Mouse (Mus musculus) myocyte (in vitro differentiated cells): ENCODE results near the gene Neurog1. TPM values are rescaled to one million over a fixed set of nuclear protein-coding genes. Genes with fewer than 3 reads are reported as not detected.
A peak's percentile ranks its signal among the peaks of the same experiment; 100 is the strongest.

Experiments
- H3K27me3 ChIP-seq: one replicate; pipeline ENCODE4 v1.6.1; 2011; ENCODE audit not compliant: control insufficient read depth, insufficient read depth, insufficient read length
- H3K36me3 ChIP-seq: one replicate; pipeline ENCODE4 v1.6.1; 2011; ENCODE audit not compliant: control insufficient read depth, insufficient read depth
- H3K4me2 ChIP-seq: one replicate; pipeline ENCODE4 v1.6.1; 2011; ENCODE audit warnings: low read depth, control low read depth
- H3K4me3 ChIP-seq: one replicate; pipeline ENCODE4 v1.5.1; 2011; ENCODE audit warnings: mild to moderate bottlenecking, control low read depth, moderate library complexity
- H3K79me2 ChIP-seq: one replicate; pipeline ENCODE4 v1.6.1; 2011; ENCODE audit not compliant: control insufficient read depth, insufficient read depth
- H3ac ChIP-seq: one replicate; pipeline ENCODE4 v1.6.1; 2011; ENCODE audit not compliant: control insufficient read depth, insufficient read length
- CEBPB ChIP-seq: IDR thresholded peaks from 2 replicates; pipeline ENCODE4 v1.6.1; 2011; ENCODE audit warnings: mild to moderate bottlenecking, moderate library complexity; ENCODE audit not compliant: poor library complexity, insufficient read depth, severe bottlenecking
- E2F4 ChIP-seq: IDR thresholded peaks from one replicate; pipeline ENCODE4 v1.6.1; 2011; ENCODE audit warnings: mild to moderate bottlenecking, control low read depth, moderate library complexity; ENCODE audit not compliant: insufficient read depth
- MAX ChIP-seq: IDR thresholded peaks from one replicate; pipeline ENCODE4 v1.6.1; 2011; ENCODE audit warnings: low read depth, mild to moderate bottlenecking, control low read depth
- MYOD1 ChIP-seq, 3 experiments: IDR thresholded peaks; one replicate each; pipeline ENCODE4 v1.6.1; 2011; ENCODE audit warnings: control low read depth in 2 of 3, low read depth in 2 of 3, mild to moderate bottlenecking in 2 of 3, moderate library complexity in 1 of 3; ENCODE audit not compliant: insufficient read length in 2 of 3, control insufficient read depth in 1 of 3
- MYOG ChIP-seq, 3 experiments: IDR thresholded peaks; one replicate each; pipeline ENCODE4 v1.6.1; 2011; ENCODE audit warnings: control low read depth in 2 of 3, low read depth in 2 of 3, mild to moderate bottlenecking in 2 of 3; ENCODE audit not compliant: insufficient read length in 2 of 3, control insufficient read depth in 1 of 3, insufficient read depth in 1 of 3
- POLR2A ChIP-seq: IDR thresholded peaks from one replicate; pipeline ENCODE4 v1.6.1; 2011; ENCODE audit warnings: low read depth, mild to moderate bottlenecking, control low read depth, moderate library complexity; ENCODE audit not compliant: insufficient read length
- POLR2AphosphoS2 ChIP-seq: IDR thresholded peaks from one replicate; pipeline ENCODE4 v1.6.1; 2011; ENCODE audit warnings: low read depth, control low read depth; ENCODE audit not compliant: insufficient read length
- REST ChIP-seq: IDR thresholded peaks from one replicate; pipeline ENCODE4 v1.6.1; 2011; ENCODE audit warnings: mild to moderate bottlenecking, control low read depth, moderate library complexity; ENCODE audit not compliant: insufficient read depth, insufficient read length
- SRF ChIP-seq: IDR thresholded peaks from one replicate; pipeline ENCODE4 v1.6.1; 2011; ENCODE audit warnings: low read depth; ENCODE audit not compliant: control insufficient read depth, insufficient read length
- TCF12 ChIP-seq: IDR thresholded peaks from one replicate; pipeline ENCODE4 v1.6.1; 2011; ENCODE audit warnings: mild to moderate bottlenecking, control low read depth; ENCODE audit not compliant: poor library complexity, insufficient read depth, severe bottlenecking
- TCF3 ChIP-seq: IDR thresholded peaks from one replicate; pipeline ENCODE4 v1.6.1; 2011; ENCODE audit warnings: low read depth, control low read depth; ENCODE audit not compliant: insufficient read length
- USF1 ChIP-seq: IDR thresholded peaks from one replicate; pipeline ENCODE4 v1.6.1; 2011; ENCODE audit warnings: low read depth, mild to moderate bottlenecking, control low read depth, moderate library complexity
- polyA plus RNA-seq: library from polyadenylated mRNA; unstranded; fragments of >200 nt; fragmentation: generic; extraction: Trizol; gene quantifications from one replicate; pipeline ENCODE4 v1.2.1, GENCODE M21; 2012; ENCODE audit warnings: missing spikeins

Gene Neurog1
- polyA plus RNA-seq, 1 experiment, result not detected

GRCm38 (mm10) chr13:56267396-56267795, 15.4 kb upstream of the Neurog1 start:
- TF ChIP-seq TCF3 (no peak), SRF (no peak), POLR2A (no peak), E2F4 (no peak), CEBPB (no peak), MYOD1 (IDR thresholded peaks at IDR 0.05; ENCODE audit: control insufficient read depth in 1 of 3, insufficient read length in 2 of 3, low read depth in 2 of 3) (no peak), MYOG (IDR thresholded peaks at IDR 0.05; ENCODE audit: control insufficient read depth in 1 of 3, insufficient read depth in 1 of 3, insufficient read length in 2 of 3, low read depth in 2 of 3) (no peak), TCF12 (no peak), REST (no peak), POLR2AphosphoS2 (no peak), USF1 (no peak), MAX (no peak)
- Histone ChIP-seq H3K79me2 (no peaks in the 10 kb centered on the region), H3K27me3 (no peaks in the 10 kb centered on the region), H3K36me3 (no peaks in the 10 kb centered on the region), H3K4me3 (no peak overlapping the region), H3K4me2 (no peak overlapping the region), H3ac (no peak overlapping the region)

GRCm38 (mm10) chr13:56266435-56266834, 14.5 kb upstream of the Neurog1 start:
- Histone ChIP-seq H3K4me3 (no peak overlapping the region), H3ac (no peak overlapping the region), H3K79me2 (no peaks in the 10 kb centered on the region), H3K36me3 (no peaks in the 10 kb centered on the region), H3K27me3 (no peaks in the 10 kb centered on the region), H3K4me2 (no peak overlapping the region)
- no peak for TF ChIP-seq TCF12
- TF ChIP-seq POLR2AphosphoS2, result no peak
- TF ChIP-seq E2F4, result no peak
- TF ChIP-seq MYOG (IDR thresholded peaks at IDR 0.05; ENCODE audit: control insufficient read depth in 1 of 3, insufficient read depth in 1 of 3, insufficient read length in 2 of 3, low read depth in 2 of 3), result no peak

GRCm38 (mm10) chr13:56265661-56266060, 13.7 kb upstream of the Neurog1 start:
- peaks cover 4% of the 10 kb centered on the region for H3K27me3 ChIP-seq
- TF ChIP-seq TCF12 (no peak), POLR2A (no peak), USF1 (no peak), MYOG (IDR thresholded peaks at IDR 0.05; ENCODE audit: control insufficient read depth in 1 of 3, insufficient read depth in 1 of 3, insufficient read length in 2 of 3, low read depth in 2 of 3) (no peak), MAX (no peak), SRF (no peak), E2F4 (no peak), CEBPB (no peak), REST (no peak), MYOD1 (IDR thresholded peaks at IDR 0.05; ENCODE audit: control insufficient read depth in 1 of 3, insufficient read length in 2 of 3, low read depth in 2 of 3) (no peak), TCF3 (no peak), POLR2AphosphoS2 (no peak)

GRCm38 (mm10) chr13:56262269-56262668, 10.3 kb upstream of the Neurog1 start:
- H3K79me2 ChIP-seq, result no peaks in the 10 kb centered on the region
- H3ac ChIP-seq, result no peak overlapping the region
- no peaks in the 10 kb centered on the region for H3K36me3 ChIP-seq
- TF ChIP-seq SRF (no peak), E2F4 (no peak), CEBPB (no peak), MYOG (IDR thresholded peaks at IDR 0.05; ENCODE audit: control insufficient read depth in 1 of 3, insufficient read depth in 1 of 3, insufficient read length in 2 of 3, low read depth in 2 of 3) (peak in 1 of 3 experiments; percentile 61), TCF12 (no peak), MYOD1 (IDR thresholded peaks at IDR 0.05; ENCODE audit: control insufficient read depth in 1 of 3, insufficient read length in 2 of 3, low read depth in 2 of 3) (peak in 2 of 3 experiments; percentile 43 to 82), REST (no peak)
- H3K4me3 ChIP-seq, result no peak overlapping the region
- H3K27me3 ChIP-seq, result peaks cover 32% of the 10 kb centered on the region
- no peak overlapping the region for H3K4me2 ChIP-seq

More at GRCm38 (mm10) chr13:56265661-56266060, 13.7 kb upstream of the Neurog1 start:
- no peaks in the 10 kb centered on the region for H3K79me2 ChIP-seq
- no peak overlapping the region for H3K4me3 ChIP-seq
- H3K4me2 ChIP-seq, result no peak overlapping the region
- H3ac ChIP-seq, result no peak overlapping the region
- no peaks in the 10 kb centered on the region for H3K36me3 ChIP-seq

- TF ChIP-seq USF1, result no peak
- TF ChIP-seq TCF3, result no peak
- TF ChIP-seq CEBPB, result no peak
- TF ChIP-seq MYOG (IDR thresholded peaks at IDR 0.05; ENCODE audit: control insufficient read depth in 1 of 3, insufficient read depth in 1 of 3, insufficient read length in 2 of 3, low read depth in 2 of 3), result no peak
- TF ChIP-seq E2F4, result no peak
- TF ChIP-seq MAX, result no peak
- TF ChIP-seq POLR2A, result no peak
- no peak for TF ChIP-seq REST
- no peak for TF ChIP-seq POLR2AphosphoS2
- TF ChIP-seq SRF, result no peak
- TF ChIP-seq MYOD1 (IDR thresholded peaks at IDR 0.05; ENCODE audit: control insufficient read depth in 1 of 3, insufficient read length in 2 of 3, low read depth in 2 of 3), result no peak
- TF ChIP-seq TCF12, result no peak
- Histone ChIP-seq H3K4me2 (no peak overlapping the region), H3K36me3 (no peaks in the 10 kb centered on the region), H3K79me2 (no peaks in the 10 kb centered on the region), H3ac (no peak overlapping the region), H3K4me3 (no peak overlapping the region), H3K27me3 (peaks cover 42% of the 10 kb centered on the region)
Observed at GRCm38 (mm10) chr13:56260344-56260780, 8.4 kb upstream of the Neurog1 start.
